Mouse (Mus musculus): Measurements from ENCODE around the gene Rnps1. TPM values are rescaled to one million over a fixed set of nuclear protein-coding genes. Genes with fewer than 3 reads are reported as not detected.

The Rnps1 gene
- polyA plus RNA-seq, 1 experiment from 2014 or later, result 441 TPM

- H3K9me3 ChIP-seq (ENCODE audit: control insufficient read depth, low read length), result no peaks in the 10 kb centered on the region
- 93% methylated on average over 8 of the region's 8 CpGs for WGBS
Measured at GRCm38 (mm10) chr17:24440377-24440776, 26.0 kb downstream of the Rnps1 start.

GRCm38 (mm10) chr17:24441148-24441547, 26.8 kb downstream of the Rnps1 start:
- H3K4me2 ChIP-seq (ENCODE audit: low read depth, low read length, severe bottlenecking), result no peak overlapping the region
- no peaks in the 10 kb centered on the region for H3K4me1 ChIP-seq (replicated peaks; ENCODE audit: control insufficient read depth, insufficient read depth, low read length)
- no peak overlapping the region for H3K27ac ChIP-seq (ENCODE audit: low read depth, low read length)
- no peak overlapping the region for H3K9ac ChIP-seq (ENCODE audit: low read length)
- H3K4me3 ChIP-seq (ENCODE audit: low read depth, low read length), result no peak overlapping the region
- no peaks in the 10 kb centered on the region for H3K27me3 ChIP-seq (ENCODE audit: control insufficient read depth, insufficient read depth, low read length)
- ATAC-seq (replicated peaks; ENCODE audit: low FRiP score), result no peak
- no peak for DNase-seq (ENCODE audit: low spot score)
- WGBS, result 70% methylated on average over 2 of the region's 2 CpGs
- H3K9me3 ChIP-seq (ENCODE audit: control insufficient read depth, low read length), result no peaks in the 10 kb centered on the region
- peaks cover 15% of the 10 kb centered on the region for H3K36me3 ChIP-seq (ENCODE audit: control insufficient read depth, insufficient read depth, low read length)

More at GRCm38 (mm10) chr17:24440377-24440776, 26.0 kb downstream of the Rnps1 start:
- H3K4me3 ChIP-seq (ENCODE audit: low read depth, low read length), result no peak overlapping the region
- H3K4me1 ChIP-seq (replicated peaks; ENCODE audit: control insufficient read depth, insufficient read depth, low read length), result no peaks in the 10 kb centered on the region
- no peaks in the 10 kb centered on the region for H3K27me3 ChIP-seq (ENCODE audit: control insufficient read depth, insufficient read depth, low read length)
- no peak overlapping the region for H3K9ac ChIP-seq (ENCODE audit: low read length)
- H3K27ac ChIP-seq (ENCODE audit: low read depth, low read length), result no peak overlapping the region
- peaks cover 15% of the 10 kb centered on the region for H3K36me3 ChIP-seq (ENCODE audit: control insufficient read depth, insufficient read depth, low read length)
- ATAC-seq (replicated peaks; ENCODE audit: low FRiP score) (no peak), DNase-seq (ENCODE audit: low spot score) (no peak)
- no peak overlapping the region for H3K4me2 ChIP-seq (ENCODE audit: low read depth, low read length, severe bottlenecking)

GRCm38 (mm10) chr17:24442107-24442506, 27.7 kb downstream of the Rnps1 start:
- Histone ChIP-seq H3K9me3 (ENCODE audit: control insufficient read depth, low read length) (no peaks in the 10 kb centered on the region), H3K4me3 (ENCODE audit: low read depth, low read length) (no peak overlapping the region), H3K4me2 (ENCODE audit: low read depth, low read length, severe bottlenecking) (no peak overlapping the region), H3K27me3 (ENCODE audit: control insufficient read depth, insufficient read depth, low read length) (no peaks in the 10 kb centered on the region), H3K9ac (ENCODE audit: low read length) (no peak overlapping the region), H3K27ac (ENCODE audit: low read depth, low read length) (no peak overlapping the region), H3K4me1 (replicated peaks; ENCODE audit: control insufficient read depth, insufficient read depth, low read length) (no peaks in the 10 kb centered on the region), H3K36me3 (ENCODE audit: control insufficient read depth, insufficient read depth, low read length) (peaks cover 15% of the 10 kb centered on the region)
- DNase-seq (ENCODE audit: low spot score), result no peak
- ATAC-seq (replicated peaks; ENCODE audit: low FRiP score), result no peak
- WGBS, result 91% methylated on average over 14 of the region's 14 CpGs

GRCm38 (mm10) chr17:24442632-24443155, 28.3 kb downstream of the Rnps1 start, which contains the start of gene Dnase1l2:
Gene Dnase1l2, minus strand, starts transcription at chr17:24443105.
- peaks cover 15% of the 10 kb centered on the region for H3K36me3 ChIP-seq (ENCODE audit: control insufficient read depth, insufficient read depth, low read length)
- DNase-seq (ENCODE audit: low spot score), result no peak
- no peak within 1 kb of the TSS for H3K9ac ChIP-seq (ENCODE audit: low read length)
- H3K4me2 ChIP-seq (ENCODE audit: low read depth, low read length, severe bottlenecking), result no peak within 1 kb of the TSS
- H3K4me3 ChIP-seq (ENCODE audit: low read depth, low read length), result no peak within 1 kb of the TSS
- H3K27ac ChIP-seq (ENCODE audit: low read depth, low read length), result no peak within 1 kb of the TSS
- H3K4me1 ChIP-seq (replicated peaks; ENCODE audit: control insufficient read depth, insufficient read depth, low read length), result no peaks in the 10 kb centered on the region
- ATAC-seq (replicated peaks; ENCODE audit: low FRiP score), result no peak
- H3K27me3 ChIP-seq (ENCODE audit: control insufficient read depth, insufficient read depth, low read length), result no peaks in the 10 kb centered on the region
- 81% methylated on average over 7 of the region's 7 CpGs for WGBS
- H3K9me3 ChIP-seq (ENCODE audit: control insufficient read depth, low read length), result no peaks in the 10 kb centered on the region

GRCm38 (mm10) chr17:24443409-24443808, 29.0 kb downstream of the Rnps1 start:
- Histone ChIP-seq H3K9me3 (ENCODE audit: control insufficient read depth, low read length) (no peaks in the 10 kb centered on the region), H3K36me3 (ENCODE audit: control insufficient read depth, insufficient read depth, low read length) (peaks cover 15% of the 10 kb centered on the region), H3K27ac (ENCODE audit: low read depth, low read length) (no peak overlapping the region), H3K9ac (ENCODE audit: low read length) (no peak overlapping the region), H3K27me3 (ENCODE audit: control insufficient read depth, insufficient read depth, low read length) (no peaks in the 10 kb centered on the region), H3K4me1 (replicated peaks; ENCODE audit: control insufficient read depth, insufficient read depth, low read length) (no peaks in the 10 kb centered on the region), H3K4me2 (ENCODE audit: low read depth, low read length, severe bottlenecking) (no peak overlapping the region), H3K4me3 (ENCODE audit: low read depth, low read length) (no peak overlapping the region)
- WGBS, result 95% methylated on average over 4 of the region's 4 CpGs
- ATAC-seq (replicated peaks; ENCODE audit: low FRiP score) (no peak), DNase-seq (ENCODE audit: low spot score) (no peak)

GRCm38 (mm10) chr17:24446590-24446989, 32.2 kb downstream of the Rnps1 start:
- peaks cover 13% of the 10 kb centered on the region for H3K36me3 ChIP-seq (ENCODE audit: control insufficient read depth, insufficient read depth, low read length)
- no peak overlapping the region for H3K27ac ChIP-seq (ENCODE audit: low read depth, low read length)
- WGBS, result 94% methylated on average over 8 of the region's 8 CpGs
- H3K4me3 ChIP-seq (ENCODE audit: low read depth, low read length), result no peak overlapping the region
- H3K4me1 ChIP-seq (replicated peaks; ENCODE audit: control insufficient read depth, insufficient read depth, low read length), result no peaks in the 10 kb centered on the region
- no peak overlapping the region for H3K9ac ChIP-seq (ENCODE audit: low read length)
- no peaks in the 10 kb centered on the region for H3K9me3 ChIP-seq (ENCODE audit: control insufficient read depth, low read length)
- no peak for ATAC-seq (replicated peaks; ENCODE audit: low FRiP score)
- DNase-seq (ENCODE audit: low spot score), result no peak
- H3K27me3 ChIP-seq (ENCODE audit: control insufficient read depth, insufficient read depth, low read length), result no peaks in the 10 kb centered on the region
- no peak overlapping the region for H3K4me2 ChIP-seq (ENCODE audit: low read depth, low read length, severe bottlenecking)

GRCm38 (mm10) chr17:24449507-24449906, 35.1 kb downstream of the Rnps1 start:
- Histone ChIP-seq H3K4me2 (ENCODE audit: low read depth, low read length, severe bottlenecking) (no peak overlapping the region), H3K27ac (ENCODE audit: low read depth, low read length) (no peak overlapping the region), H3K27me3 (ENCODE audit: control insufficient read depth, insufficient read depth, low read length) (no peaks in the 10 kb centered on the region), H3K9me3 (ENCODE audit: control insufficient read depth, low read length) (no peaks in the 10 kb centered on the region), H3K4me3 (ENCODE audit: low read depth, low read length) (no peak overlapping the region), H3K9ac (ENCODE audit: low read length) (no peak overlapping the region), H3K4me1 (replicated peaks; ENCODE audit: control insufficient read depth, insufficient read depth, low read length) (peaks cover 7% of the 10 kb centered on the region; the same call in 1 of the 2 replicates), H3K36me3 (ENCODE audit: control insufficient read depth, insufficient read depth, low read length) (peaks cover 4% of the 10 kb centered on the region; the same call in 1 of the 2 replicates)
- ATAC-seq (replicated peaks; ENCODE audit: low FRiP score) (no peak), DNase-seq (ENCODE audit: low spot score) (no peak)
- 94% methylated on average over 6 of the region's 6 CpGs for WGBS

GRCm38 (mm10) chr17:24451220-24451619, 36.9 kb downstream of the Rnps1 start:
- DNase-seq (ENCODE audit: low spot score) (no peak), ATAC-seq (replicated peaks; ENCODE audit: low FRiP score) (no peak)
- H3K4me3 ChIP-seq (ENCODE audit: low read depth, low read length), result no peak overlapping the region
- H3K27me3 ChIP-seq (ENCODE audit: control insufficient read depth, insufficient read depth, low read length), result no peaks in the 10 kb centered on the region
- no peaks in the 10 kb centered on the region for H3K9me3 ChIP-seq (ENCODE audit: control insufficient read depth, low read length)
- peaks cover 3% of the 10 kb centered on the region; the same call in 1 of the 2 replicates for H3K36me3 ChIP-seq (ENCODE audit: control insufficient read depth, insufficient read depth, low read length)
- H3K4me1 ChIP-seq (replicated peaks; ENCODE audit: control insufficient read depth, insufficient read depth, low read length), result peaks cover 7% of the 10 kb centered on the region; the same call in 1 of the 2 replicates
- H3K27ac ChIP-seq (ENCODE audit: low read depth, low read length), result no peak overlapping the region
- no peak overlapping the region for H3K9ac ChIP-seq (ENCODE audit: low read length)
- WGBS, result 95% methylated on average over 6 of the region's 6 CpGs
- no peak overlapping the region for H3K4me2 ChIP-seq (ENCODE audit: low read depth, low read length, severe bottlenecking)

GRCm38 (mm10) chr17:24453372-24453771, 39.0 kb downstream of the Rnps1 start:
- WGBS, result 92% methylated on average over 2 of the region's 2 CpGs

More at GRCm38 (mm10) chr17:24453372-24453771, 39.0 kb downstream of the Rnps1 start:
- peaks cover 7% of the 10 kb centered on the region; the same call in 1 of the 2 replicates for H3K4me1 ChIP-seq (replicated peaks; ENCODE audit: control insufficient read depth, insufficient read depth, low read length)
- H3K27me3 ChIP-seq (ENCODE audit: control insufficient read depth, insufficient read depth, low read length), result no peaks in the 10 kb centered on the region
- DNase-seq (ENCODE audit: low spot score) (no peak), ATAC-seq (replicated peaks; ENCODE audit: low FRiP score) (no peak)
- no peak overlapping the region for H3K27ac ChIP-seq (ENCODE audit: low read depth, low read length)
- H3K9ac ChIP-seq (ENCODE audit: low read length), result no peak overlapping the region; the same call in 1 of the 2 replicates
- H3K9me3 ChIP-seq (ENCODE audit: control insufficient read depth, low read length), result no peaks in the 10 kb centered on the region
- H3K36me3 ChIP-seq (ENCODE audit: control insufficient read depth, insufficient read depth, low read length), result peaks cover 3% of the 10 kb centered on the region; the same call in 1 of the 2 replicates
- H3K4me2 ChIP-seq (ENCODE audit: low read depth, low read length, severe bottlenecking), result no peak overlapping the region
- H3K4me3 ChIP-seq (ENCODE audit: low read depth, low read length), result no peak overlapping the region

All from forebrain, embryonic 11.5 days (tissue).